Mouse (Mus musculus) layer of hippocampus, adult 9-11 months (tissue): ENCODE measurements at regions not wholly inside any gene's neighbourhood (a gene's known extent, or its start where the extent isn't known, plus 50 kb on each side); places are given as distances from the start of the nearest gene placed in this dataset.
A peak's percentile ranks its signal among the peaks of the same experiment; 100 is the strongest.

ENCODE experiments used
- DNase-seq: peaks from one replicate; pipeline ENCODE4 v3.0.0; 2022

- DNase-seq = no peak
Observed at GRCm38 (mm10) chr11:7506421-7506945, 292.8 kb upstream of the Igfbp3 start.

GRCm38 (mm10) chr11:7504651-7505321, 291.1 kb upstream of the Igfbp3 start:
- no peak for DNase-seq

GRCm38 (mm10) chr11:7502679-7503078, 289.0 kb upstream of the Igfbp3 start:
- no peak for DNase-seq

- no peak for DNase-seq
Observed at GRCm38 (mm10) chr11:7502045-7502444, 288.3 kb upstream of the Igfbp3 start.

- DNase-seq = no peak
Observed at GRCm38 (mm10) chr11:7497803-7498202, 284.1 kb upstream of the Igfbp3 start.

- no peak for DNase-seq
Observed at GRCm38 (mm10) chr11:7473832-7474545, 260.3 kb upstream of the Igfbp3 start.

GRCm38 (mm10) chr11:7465522-7465921, 251.8 kb upstream of the Igfbp3 start:
- no peak for DNase-seq

GRCm38 (mm10) chr11:7461956-7462771, 248.4 kb upstream of the Igfbp3 start:
- no peak for DNase-seq

- DNase-seq = no peak
Observed at GRCm38 (mm10) chr11:7451756-7452155, 238.0 kb upstream of the Igfbp3 start.

- DNase-seq = no peak
Observed at GRCm38 (mm10) chr11:7444494-7444893, 230.8 kb upstream of the Igfbp3 start.

- no peak for DNase-seq
Observed at GRCm38 (mm10) chr11:7439276-7439675, 225.6 kb upstream of the Igfbp3 start.

GRCm38 (mm10) chr11:7434591-7434990, 220.9 kb upstream of the Igfbp3 start:
- DNase-seq = no peak

GRCm38 (mm10) chr11:7427771-7428170, 214.0 kb upstream of the Igfbp3 start:
- DNase-seq = no peak

GRCm38 (mm10) chr11:7425233-7425632, 211.5 kb upstream of the Igfbp3 start:
- DNase-seq = no peak

- no peak for DNase-seq
Observed at GRCm38 (mm10) chr11:7424082-7424471, 210.4 kb upstream of the Igfbp3 start.

- DNase-seq = peak; percentile 3
Observed at GRCm38 (mm10) chr11:7423276-7424081, 209.8 kb upstream of the Igfbp3 start.

- DNase-seq = no peak
Observed at GRCm38 (mm10) chr11:7412631-7413030, 198.9 kb upstream of the Igfbp3 start.

- no peak for DNase-seq
Observed at GRCm38 (mm10) chr11:7408992-7409391, 195.3 kb upstream of the Igfbp3 start.

GRCm38 (mm10) chr11:7404666-7405065, 190.9 kb upstream of the Igfbp3 start:
- no peak for DNase-seq

GRCm38 (mm10) chr11:7371835-7372234, 158.1 kb upstream of the Igfbp3 start:
- no peak for DNase-seq

GRCm38 (mm10) chr11:7361388-7361787, 147.7 kb upstream of the Igfbp3 start:
- DNase-seq = no peak

- DNase-seq = no peak
Observed at GRCm38 (mm10) chr11:7348601-7349000, 134.9 kb upstream of the Igfbp3 start.

- DNase-seq = no peak
Observed at GRCm38 (mm10) chr11:7337826-7338225, 124.1 kb upstream of the Igfbp3 start.
